Mouse (Mus musculus) lung, postnatal 0 days (tissue): ENCODE results near the gene Pdlim1. TPM values are rescaled to one million over a fixed set of nuclear protein-coding genes. Genes with fewer than 3 reads are reported as not detected.

Experiments
- ATAC-seq: fragments of 200-750 bp; cut with Nextera tagmentation; 2 replicates; pipeline ENCODE4 v1.8.0; 2017; ENCODE audit warnings: moderate library complexity
- DNase-seq: peaks from one replicate; pipeline ENCODE4 v3.0.0-alpha.2; 2016; ENCODE audit warnings: low spot score
- H3K27ac ChIP-seq: fragments of 300-500 bp; sonication (generic); 2 replicates; pipeline ENCODE4 v1.5.1; 2014; ENCODE audit warnings: antibody characterized with exemption, mild to moderate bottlenecking, low read length, mixed read lengths
- H3K27me3 ChIP-seq: fragments of 300-500 bp; sonication (generic); replicated peaks from 2 replicates; pipeline ENCODE4 v1.6.1; 2014; ENCODE audit warnings: low read length, mixed read lengths; ENCODE audit not compliant: insufficient read depth
- H3K36me3 ChIP-seq: fragments of 300-500 bp; sonication (generic); 2 replicates; pipeline ENCODE4 v1.6.1; 2014; ENCODE audit warnings: low read length, mixed read lengths; ENCODE audit not compliant: insufficient read depth
- H3K4me1 ChIP-seq: fragments of 300-500 bp; sonication (generic); 2 replicates; pipeline ENCODE4 v1.6.1; 2014; ENCODE audit warnings: antibody characterized with exemption, low read depth, low read length, mixed read lengths; ENCODE audit not compliant: insufficient read depth
- H3K4me2 ChIP-seq: fragments of 300-500 bp; sonication (generic); replicated peaks from 2 replicates; pipeline ENCODE4 v1.6.1; 2014; ENCODE audit warnings: low read depth, mild to moderate bottlenecking, low read length, moderate library complexity, mixed read lengths
- H3K4me3 ChIP-seq: fragments of 300-500 bp; sonication (generic); 2 replicates; pipeline ENCODE4 v1.5.1; 2014; ENCODE audit warnings: low read depth, low read length
- H3K9ac ChIP-seq: fragments of 300-500 bp; sonication (generic); replicated peaks from 2 replicates; pipeline ENCODE4 v1.6.1; 2014; ENCODE audit warnings: low read depth, mild to moderate bottlenecking
- H3K9me3 ChIP-seq: fragments of 300-500 bp; sonication (generic); 2 replicates; pipeline ENCODE4 v1.6.1; 2016; ENCODE audit warnings: low read length, mixed read lengths
- CTCF ChIP-seq: IDR thresholded peaks from 2 replicates; pipeline ENCODE4 v1.5.1; 2016; ENCODE audit warnings: antibody characterized with exemption, mild to moderate bottlenecking
- EP300 ChIP-seq: IDR thresholded peaks from 2 replicates; pipeline ENCODE4 v1.6.1; 2016; ENCODE audit warnings: antibody characterized with exemption, mild to moderate bottlenecking, control low read depth
- WGBS: fragments of 180-500 bp; shearing (Covaris S2); extraction: QIAGEN DNeasy Blood & Tissue Kit; methylation state at CpG from one replicate; pipeline ENCODE4 v1.1.7; 2014; 5-methylcytosine and 5-hydroxymethylcytosine counted together
- polyA plus RNA-seq: library from polyadenylated mRNA; unstranded; fragments of >200 nt; fragmentation: Nextera tagmentation; extraction: Ambion mirVana; gene quantifications from 2 replicates; pipeline ENCODE4 v1.2.1, GENCODE M21; 2015

The Pdlim1 gene
- polyA plus RNA-seq, 1 experiment from 2014 or later, result 147 TPM

- no peaks in the 10 kb centered on the region for H3K27me3 ChIP-seq
- no peak for TF ChIP-seq CTCF
- no peak for TF ChIP-seq EP300
- 68% methylated on average over 5 of the region's 5 CpGs for WGBS
- H3K9ac ChIP-seq, result no peak overlapping the region
- DNase-seq, result no peak
- no peak overlapping the region for H3K27ac ChIP-seq
- no peaks in the 10 kb centered on the region for H3K9me3 ChIP-seq
- H3K36me3 ChIP-seq, result 0 out of 2 replicates have a peak, but pooled peaks cover 3% of the 10 kb centered on the region
- no peaks in the 10 kb centered on the region for H3K4me1 ChIP-seq
- H3K4me3 ChIP-seq, result no peak overlapping the region
- no peak for ATAC-seq
- H3K4me2 ChIP-seq, result no peak overlapping the region
Measured at GRCm38 (mm10) chr19:40302477-40302876, 30.8 kb upstream of the Pdlim1 start.

GRCm38 (mm10) chr19:40299983-40300759 lies 28.5 kb upstream of the Pdlim1 start:
- H3K4me1 ChIP-seq, result no peaks in the 10 kb centered on the region
- no peak for TF ChIP-seq CTCF
- no peak for TF ChIP-seq EP300
- 0 out of 2 replicates have a peak, but pooled peaks cover 3% of the 10 kb centered on the region for H3K36me3 ChIP-seq
- no peak overlapping the region for H3K4me2 ChIP-seq
- no peak overlapping the region for H3K4me3 ChIP-seq
- DNase-seq, result no peak
- no peak overlapping the region for H3K27ac ChIP-seq
- H3K9me3 ChIP-seq, result no peaks in the 10 kb centered on the region
- no peak for ATAC-seq
- H3K27me3 ChIP-seq, result no peaks in the 10 kb centered on the region
- 75% methylated on average over 12 of the region's 12 CpGs for WGBS
- no peak overlapping the region for H3K9ac ChIP-seq

- no peak overlapping the region for H3K9ac ChIP-seq
- H3K27ac ChIP-seq, result no peak overlapping the region
- H3K4me1 ChIP-seq, result no peaks in the 10 kb centered on the region
- 74% methylated on average over 6 of the region's 6 CpGs for WGBS
- 0 out of 2 replicates have a peak, but pooled peaks cover 3% of the 10 kb centered on the region for H3K36me3 ChIP-seq
- no peaks in the 10 kb centered on the region for H3K27me3 ChIP-seq
- H3K4me3 ChIP-seq, result no peak overlapping the region
- DNase-seq (no peak), ATAC-seq (no peak)
- TF ChIP-seq CTCF, result no peak
- TF ChIP-seq EP300, result no peak
- no peaks in the 10 kb centered on the region for H3K9me3 ChIP-seq
- no peak overlapping the region for H3K4me2 ChIP-seq
Measured at GRCm38 (mm10) chr19:40299182-40299581, 27.5 kb upstream of the Pdlim1 start.

DNA sequence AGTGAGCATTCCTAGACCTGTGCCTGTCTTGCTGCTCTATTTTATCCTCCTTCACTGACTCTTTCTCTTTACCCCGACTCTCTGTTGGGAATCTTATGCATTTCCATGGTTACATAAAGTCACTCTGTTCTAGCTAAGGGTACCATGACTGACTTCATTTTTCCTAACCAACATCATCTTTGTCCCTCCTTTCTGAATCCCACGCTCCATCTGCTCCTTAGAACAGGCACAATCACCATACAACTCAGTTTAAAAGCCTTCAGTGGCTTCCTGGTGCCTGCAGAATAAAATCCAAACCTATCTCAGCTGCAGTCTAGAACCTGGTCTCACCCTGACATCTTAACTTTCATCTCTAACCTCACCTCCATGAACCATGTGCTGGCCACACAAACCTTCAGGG lies 26.9 kb upstream of the Pdlim1 start:
- WGBS, result 97% methylated on average over 2 of the region's 2 CpGs
- Histone ChIP-seq H3K4me2 (no peak overlapping the region), H3K27ac (no peak overlapping the region), H3K9ac (no peak overlapping the region), H3K27me3 (no peaks in the 10 kb centered on the region), H3K36me3 (0 out of 2 replicates have a peak, but pooled peaks cover 3% of the 10 kb centered on the region), H3K4me3 (no peak overlapping the region), H3K9me3 (no peaks in the 10 kb centered on the region), H3K4me1 (no peaks in the 10 kb centered on the region)
- ATAC-seq (no peak), DNase-seq (no peak)
- TF ChIP-seq EP300 (no peak), CTCF (no peak)

DNA sequence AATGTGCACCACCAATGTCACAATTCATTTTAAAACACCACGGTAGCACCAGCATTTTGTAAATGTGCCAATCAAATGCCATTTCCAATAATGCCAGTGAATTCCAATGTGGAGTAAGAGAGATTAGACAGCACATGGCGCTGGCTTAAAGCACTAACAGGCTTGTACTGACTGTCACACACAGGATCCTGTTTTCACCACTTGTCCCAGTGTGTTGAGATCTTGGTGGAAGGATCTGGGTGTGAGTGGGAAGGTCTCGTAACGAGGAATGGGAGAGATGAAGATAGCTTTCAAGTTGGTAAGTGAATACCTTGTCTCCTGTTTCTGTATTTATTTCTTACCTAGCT lies 26.1 kb upstream of the Pdlim1 start:
- TF ChIP-seq EP300, result no peak
- no peak for TF ChIP-seq CTCF
- no peak overlapping the region for H3K4me3 ChIP-seq
- no peak overlapping the region for H3K4me2 ChIP-seq
- H3K36me3 ChIP-seq, result 0 out of 2 replicates have a peak, but pooled peaks cover 3% of the 10 kb centered on the region
- no peaks in the 10 kb centered on the region for H3K4me1 ChIP-seq
- H3K9me3 ChIP-seq, result no peaks in the 10 kb centered on the region
- H3K9ac ChIP-seq, result no peak overlapping the region
- no peak for ATAC-seq
- no peak for DNase-seq
- H3K27ac ChIP-seq, result no peak overlapping the region
- no peaks in the 10 kb centered on the region for H3K27me3 ChIP-seq
- 62% methylated on average over 4 of the region's 4 CpGs for WGBS

DNA sequence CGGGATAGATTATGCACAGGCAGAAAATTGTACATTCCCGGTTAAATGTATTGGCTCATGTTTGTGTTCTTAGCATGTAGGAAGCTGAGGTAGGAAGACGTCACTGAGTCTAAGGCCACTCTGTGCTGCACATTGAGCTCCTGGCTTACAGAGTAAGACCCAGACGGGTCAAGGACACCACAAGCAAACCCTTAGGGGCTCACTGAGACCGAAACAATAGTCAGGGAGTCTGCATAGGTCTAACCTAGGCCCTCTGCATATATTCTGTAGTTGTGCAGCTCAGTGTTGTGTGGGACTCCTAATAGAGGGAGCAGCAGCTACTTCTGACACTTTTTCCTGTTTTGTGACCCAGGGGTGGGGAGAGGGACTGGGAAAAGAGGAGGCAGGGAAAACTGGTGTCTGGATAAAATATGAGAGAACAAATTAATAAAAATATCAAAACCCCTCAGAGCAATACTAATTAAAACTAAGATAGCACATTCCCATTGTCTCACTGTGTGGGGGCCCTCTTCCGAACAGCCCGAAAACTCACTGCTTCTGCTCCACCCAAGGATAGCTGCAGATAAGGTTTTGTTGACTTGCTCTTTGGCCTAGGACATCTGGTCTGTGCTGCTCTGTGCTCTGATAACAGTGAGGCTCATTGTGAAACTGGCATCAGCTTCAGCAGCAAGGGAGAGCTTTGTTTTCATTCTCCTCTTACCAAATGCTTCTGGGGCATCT lies 25.6 kb upstream of the Pdlim1 start:
- Histone ChIP-seq H3K4me1 (no peaks in the 10 kb centered on the region), H3K4me2 (no peak overlapping the region), H3K27me3 (no peaks in the 10 kb centered on the region), H3K9me3 (no peaks in the 10 kb centered on the region), H3K27ac (no peak overlapping the region), H3K36me3 (0 out of 2 replicates have a peak, but pooled peaks cover 3% of the 10 kb centered on the region), H3K4me3 (no peak overlapping the region), H3K9ac (no peak overlapping the region)
- TF ChIP-seq CTCF (no peak), EP300 (no peak)
- no peak for DNase-seq
- ATAC-seq, result no peak
- WGBS, result 80% methylated on average over 7 of the region's 7 CpGs
